Comparison of ENCODE assay signal across 22 mouse cellular contexts in genomic region chr7:64208700-64209099, GRCm38 (mm10). TPM values are rescaled to one million over a fixed set of nuclear protein-coding genes. Genes with fewer than 3 reads are reported as not detected.
DNase-seq lines count a peak whose midpoint lies in the region; ATAC-seq and TF ChIP-seq lines count a peak whose summit lies in the region.
"Had no signal": no experiment of that assay in that cellular context is flagged by ENCODE, and none has a peak within 500 bp of the region (broad histone marks: within the 10 kb centered on the region; RNA-seq: fewer than 3 reads in every experiment).

No protein-coding gene starts in this region.

- H3K4me1 ChIP-seq in hindbrain, embryonic 16.5 days (ENCODE audit: control insufficient read depth, insufficient read depth, low read depth, low read length) = no peaks in the 10 kb centered on the region
- no peaks in the 10 kb centered on the region for H3K4me1 ChIP-seq in hindbrain, embryonic 13.5 days (replicated peaks)
- H3K4me1 ChIP-seq in midbrain, postnatal 0 days (ENCODE audit: insufficient read depth, low read length) = no peaks in the 10 kb centered on the region
- H3K4me1 ChIP-seq in midbrain, embryonic 16.5 days (ENCODE audit: control insufficient read depth, insufficient read depth, low read length) = no peaks in the 10 kb centered on the region
- no peaks in the 10 kb centered on the region for H3K4me1 ChIP-seq in embryonic facial prominence, embryonic 15.5 days
- H3K4me1 ChIP-seq: forebrain, embryonic 10.5 days; hindbrain, embryonic 12.5 days had no signal

- ATAC-seq in hindbrain, embryonic 16.5 days = peak; percentile 52; the same call in 1 of the 2 replicates
- no peak for ATAC-seq in hindbrain, embryonic 13.5 days (ENCODE audit: low FRiP score)
- no peak for ATAC-seq in midbrain, postnatal 0 days (ENCODE audit: low FRiP score)
- ATAC-seq in midbrain, embryonic 16.5 days = no peak
- peak; percentile 36; the same call in 1 of the 2 replicates for ATAC-seq in embryonic facial prominence, embryonic 15.5 days (ENCODE audit: insufficient number of reproducible peaks, low FRiP score, low TSS enrichment, low read depth)
- ATAC-seq: inflammation-experienced regulatory T-cells, adult 6 months; intestine, postnatal 0 days had no signal

- no peak overlapping the region for H3K27ac ChIP-seq in hindbrain, embryonic 16.5 days (ENCODE audit: low read depth, low read length)
- no peak overlapping the region for H3K27ac ChIP-seq in hindbrain, embryonic 13.5 days
- H3K27ac ChIP-seq in midbrain, postnatal 0 days (ENCODE audit: low read depth, low read length) = no peak overlapping the region
- no peak overlapping the region for H3K27ac ChIP-seq in midbrain, embryonic 16.5 days (ENCODE audit: low read length)
- no peak overlapping the region for H3K27ac ChIP-seq in embryonic facial prominence, embryonic 15.5 days (replicated peaks)
- H3K27ac ChIP-seq: embryonic facial prominence, embryonic 13.5 days; forebrain, embryonic 10.5 days; hindbrain, embryonic 12.5 days had no signal

- WGBS in hindbrain, embryonic 16.5 days = 64% methylated on average over 5 of the region's 5 CpGs
- WGBS in hindbrain, embryonic 13.5 days = 63% methylated on average over 5 of the region's 5 CpGs
- WGBS in midbrain, postnatal 0 days = 58% methylated on average over 5 of the region's 5 CpGs
- WGBS in midbrain, embryonic 16.5 days = 53% methylated on average over 5 of the region's 5 CpGs
- WGBS in embryonic facial prominence, embryonic 15.5 days = 22% methylated on average over 5 of the region's 5 CpGs

- no peaks in the 10 kb centered on the region for H3K9me3 ChIP-seq in hindbrain, embryonic 16.5 days (ENCODE audit: control insufficient read depth, low read length)
- H3K9me3 ChIP-seq in hindbrain, embryonic 13.5 days = no peaks in the 10 kb centered on the region
- H3K9me3 ChIP-seq in midbrain, postnatal 0 days (ENCODE audit: low read length) = no peaks in the 10 kb centered on the region
- no peaks in the 10 kb centered on the region for H3K9me3 ChIP-seq in midbrain, embryonic 16.5 days (replicated peaks; ENCODE audit: control insufficient read depth, low read length, poor library complexity, severe bottlenecking)
- H3K9me3 ChIP-seq in embryonic facial prominence, embryonic 15.5 days (replicated peaks) = no peaks in the 10 kb centered on the region
- H3K9me3 ChIP-seq: embryonic facial prominence, embryonic 13.5 days; forebrain, embryonic 10.5 days; hindbrain, embryonic 12.5 days had no signal

- no peaks in the 10 kb centered on the region for H3K36me3 ChIP-seq in hindbrain, embryonic 16.5 days (ENCODE audit: control insufficient read depth, insufficient read depth, low read length)
- H3K36me3 ChIP-seq in hindbrain, embryonic 13.5 days = no peaks in the 10 kb centered on the region
- H3K36me3 ChIP-seq in midbrain, postnatal 0 days (ENCODE audit: insufficient read depth, low read length) = no peaks in the 10 kb centered on the region
- no peaks in the 10 kb centered on the region for H3K36me3 ChIP-seq in midbrain, embryonic 16.5 days (ENCODE audit: control insufficient read depth, insufficient read depth, low read length)
- no peaks in the 10 kb centered on the region for H3K36me3 ChIP-seq in embryonic facial prominence, embryonic 15.5 days
- H3K36me3 ChIP-seq: embryonic facial prominence, embryonic 13.5 days; forebrain, embryonic 10.5 days; hindbrain, embryonic 12.5 days had no signal

- no peak overlapping the region for H3K9ac ChIP-seq in hindbrain, embryonic 16.5 days (ENCODE audit: low read depth, low read length)
- H3K9ac ChIP-seq in hindbrain, embryonic 13.5 days = no peak overlapping the region
- H3K9ac ChIP-seq in midbrain, postnatal 0 days (replicated peaks; ENCODE audit: low read length, poor library complexity, severe bottlenecking) = no peak overlapping the region
- no peak overlapping the region for H3K9ac ChIP-seq in midbrain, embryonic 16.5 days (ENCODE audit: low read depth, low read length)
- H3K9ac ChIP-seq in embryonic facial prominence, embryonic 15.5 days = no peak overlapping the region
- H3K9ac ChIP-seq: embryonic facial prominence, embryonic 13.5 days; hindbrain, embryonic 12.5 days had no signal

- H3K4me3 ChIP-seq in hindbrain, embryonic 16.5 days (ENCODE audit: low read length) = no peak overlapping the region
- H3K4me3 ChIP-seq in hindbrain, embryonic 13.5 days = no peak overlapping the region
- H3K4me3 ChIP-seq in midbrain, postnatal 0 days (ENCODE audit: low read depth, low read length) = no peak overlapping the region
- H3K4me3 ChIP-seq in midbrain, embryonic 16.5 days (ENCODE audit: low read depth, low read length) = no peak overlapping the region
- H3K4me3 ChIP-seq in embryonic facial prominence, embryonic 15.5 days (replicated peaks) = no peak overlapping the region
- H3K4me3 ChIP-seq: embryonic facial prominence, embryonic 13.5 days; erythroblast, embryonic 14.5 days; forebrain, embryonic 10.5 days; hindbrain, embryonic 12.5 days had no signal

- no peak overlapping the region for H3K4me2 ChIP-seq in hindbrain, embryonic 16.5 days (ENCODE audit: low read length)
- no peak overlapping the region for H3K4me2 ChIP-seq in hindbrain, embryonic 13.5 days
- H3K4me2 ChIP-seq in midbrain, postnatal 0 days (ENCODE audit: low read depth, low read length, poor library complexity, severe bottlenecking) = no peak overlapping the region
- H3K4me2 ChIP-seq in midbrain, embryonic 16.5 days (ENCODE audit: low read length) = no peak overlapping the region
- no peak overlapping the region for H3K4me2 ChIP-seq in embryonic facial prominence, embryonic 15.5 days (replicated peaks)
- H3K4me2 ChIP-seq: embryonic facial prominence, embryonic 13.5 days; hindbrain, embryonic 12.5 days had no signal

- no peak for TF ChIP-seq CTCF in midbrain, postnatal 0 days (IDR thresholded peaks at IDR 0.05)

- peak; percentile 38 for DNase-seq in midbrain, postnatal 0 days (ENCODE audit: low spot score)
- no peak for DNase-seq in adrenal gland, postnatal 36 days
- DNase-seq: adrenal gland, adult 8-10 months; cerebellum, adult 2 months; cerebellum, postnatal 14 days; embryo, embryonic 11 days; gastrocnemius, postnatal 36 days; heart, postnatal 10 days; heart, postnatal 4 days; kidney, adult 8-10 months had no signal

- H3K27me3 ChIP-seq in hindbrain, embryonic 16.5 days (replicated peaks; ENCODE audit: control insufficient read depth, insufficient read depth, low read length) = no peaks in the 10 kb centered on the region
- no peaks in the 10 kb centered on the region for H3K27me3 ChIP-seq in hindbrain, embryonic 13.5 days
- no peaks in the 10 kb centered on the region for H3K27me3 ChIP-seq in midbrain, postnatal 0 days (ENCODE audit: insufficient read depth, low read length)
- no peaks in the 10 kb centered on the region for H3K27me3 ChIP-seq in midbrain, embryonic 16.5 days (ENCODE audit: control insufficient read depth, insufficient read depth, low read depth, low read length)
- no peaks in the 10 kb centered on the region for H3K27me3 ChIP-seq in embryonic facial prominence, embryonic 15.5 days
- H3K27me3 ChIP-seq: embryonic facial prominence, embryonic 13.5 days; hindbrain, embryonic 12.5 days had no signal

RNA-seq across cellular contexts. Expression of gene Trpm1, which starts 55.1 kb away (rescaled TPM):
- polyA plus RNA-seq in hindbrain, embryonic 16.5 days (2015; fragmentation: Nextera tagmentation; extraction: Ambion mirVana) = 0.19 and 0.22 TPM in 2 replicates
- polyA plus RNA-seq in hindbrain, embryonic 13.5 days (2015; fragmentation: Nextera tagmentation; extraction: Ambion mirVana) = 0.26 and 0.66 TPM in 2 replicates
- total RNA-seq in midbrain, postnatal 0 days (2014; rRNA removed) = 0.14 and 0.16 TPM in 2 replicates
- polyA plus RNA-seq in midbrain, postnatal 0 days (2015; fragmentation: Nextera tagmentation; extraction: Ambion mirVana) = 0.18 and 0.63 TPM in 2 replicates
- polyA plus RNA-seq in midbrain, embryonic 16.5 days (2015; fragmentation: Nextera tagmentation; extraction: Ambion mirVana) = 0.15 and 0.20 TPM in 2 replicates
- polyA plus RNA-seq in embryonic facial prominence, embryonic 15.5 days (2015; fragmentation: Nextera tagmentation; extraction: Ambion mirVana) = 4.2 and 4.5 TPM in 2 replicates
- not detected for total RNA-seq in adrenal gland, postnatal 36 days (2021)
- total RNA-seq: adrenal gland, postnatal 4 days; heart, postnatal 4 days had no signal
- polyA plus RNA-seq: cerebellum, adult 2 months; heart, embryonic 14.5 days; intestine, postnatal 0 days had no signal

Comparison
In these comparisons a context has a peak if more than half of its experiments do, and no peak if none do; other contexts are left out.
1. ATAC-seq: peak in hindbrain, embryonic 16.5 days (single experiment) and embryonic facial prominence, embryonic 15.5 days (single experiment); none in hindbrain, embryonic 13.5 days (single experiment), midbrain, postnatal 0 days (single experiment) and midbrain, embryonic 16.5 days (single experiment).